Mouse (Mus musculus) ES-Bruce4 (cell line): Measurements from ENCODE around the gene Sorcs2. TPM values are rescaled to one million over a fixed set of nuclear protein-coding genes. Genes with fewer than 3 reads are reported as not detected.

Experiments used
- H3K27ac ChIP-seq: 2 replicates; pipeline ENCODE4 v1.5.1; 2012; ENCODE audit warnings: low read length, inconsistent platforms; ENCODE audit not compliant: insufficient read depth
- H3K27me3 ChIP-seq: 2 replicates; pipeline ENCODE4 v1.6.1; 2012; ENCODE audit warnings: mild to moderate bottlenecking, low read length, inconsistent platforms; ENCODE audit not compliant: control insufficient read depth, poor library complexity, insufficient read depth, severe bottlenecking
- H3K36me3 ChIP-seq: 2 replicates; pipeline ENCODE4 v1.6.1; 2012; ENCODE audit warnings: inconsistent platforms, mild to moderate bottlenecking, low read length, moderate library complexity; ENCODE audit not compliant: control insufficient read depth, poor library complexity, insufficient read depth, severe bottlenecking
- H3K4me1 ChIP-seq: one replicate; pipeline ENCODE4 v1.8.1; 2011; ENCODE audit warnings: low read length; ENCODE audit not compliant: control insufficient read depth, insufficient read depth
- H3K4me3 ChIP-seq: 2 replicates; pipeline ENCODE4 v1.5.1; 2011; ENCODE audit warnings: low read depth, mild to moderate bottlenecking, low read length
- H3K9ac ChIP-seq: 2 replicates; pipeline ENCODE4 v1.6.1; 2012; ENCODE audit warnings: low read depth, mild to moderate bottlenecking, inconsistent platforms; ENCODE audit not compliant: poor library complexity, severe bottlenecking
- H3K9me3 ChIP-seq: replicated peaks from 2 replicates; pipeline ENCODE4 v1.6.1; 2012; ENCODE audit warnings: mild to moderate bottlenecking, low read length, inconsistent platforms; ENCODE audit not compliant: control insufficient read depth, poor library complexity, insufficient read depth, severe bottlenecking
- CTCF ChIP-seq: IDR thresholded peaks from one replicate; pipeline ENCODE4 v1.8.1; 2011; ENCODE audit warnings: low read depth, low read length
- EP300 ChIP-seq: IDR thresholded peaks from 2 replicates; pipeline ENCODE4 v1.6.1; 2011; ENCODE audit warnings: low read depth, low read length; ENCODE audit not compliant: insufficient read depth
- POLR2A ChIP-seq: IDR thresholded peaks from one replicate; pipeline ENCODE4 v1.8.1; 2011; ENCODE audit warnings: low read length; ENCODE audit not compliant: insufficient read depth
- polyA plus RNA-seq: library from polyadenylated mRNA; stranded (reverse); fragments of >200 nt; gene quantifications from 2 replicates; pipeline ENCODE4 v1.2.4, GENCODE M21; 2011; ENCODE audit warnings: low read depth; ENCODE audit not compliant: missing spikeins, insufficient read depth, insufficient read length

Gene Sorcs2
- polyA plus RNA-seq, 1 experiment, result 1.2 TPM

- no peaks in the 10 kb centered on the region for H3K36me3 ChIP-seq
- H3K4me3 ChIP-seq, result no peak overlapping the region
- no peak overlapping the region for H3K27ac ChIP-seq
- no peak for TF ChIP-seq EP300
- no peak for TF ChIP-seq POLR2A
- no peak for TF ChIP-seq CTCF
- no peaks in the 10 kb centered on the region for H3K9me3 ChIP-seq
- H3K4me1 ChIP-seq, result no peaks in the 10 kb centered on the region
- H3K9ac ChIP-seq, result no peak overlapping the region
- H3K27me3 ChIP-seq, result no peaks in the 10 kb centered on the region
Measured at GRCm38 (mm10) chr5:36422689-36423088, 24.8 kb upstream of the Sorcs2 start.

GRCm38 (mm10) chr5:36419861-36420260, 21.9 kb upstream of the Sorcs2 start:
- no peak overlapping the region for H3K4me3 ChIP-seq
- H3K27me3 ChIP-seq, result no peaks in the 10 kb centered on the region
- no peak overlapping the region for H3K9ac ChIP-seq
- no peaks in the 10 kb centered on the region for H3K9me3 ChIP-seq
- TF ChIP-seq POLR2A, result no peak
- H3K36me3 ChIP-seq, result no peaks in the 10 kb centered on the region
- no peak overlapping the region for H3K27ac ChIP-seq
- no peaks in the 10 kb centered on the region for H3K4me1 ChIP-seq

- Histone ChIP-seq H3K27me3 (no peaks in the 10 kb centered on the region), H3K27ac (no peak overlapping the region), H3K9me3 (no peaks in the 10 kb centered on the region), H3K9ac (no peak overlapping the region), H3K36me3 (no peaks in the 10 kb centered on the region), H3K4me3 (no peak overlapping the region), H3K4me1 (no peaks in the 10 kb centered on the region)
- TF ChIP-seq POLR2A (no peak), EP300 (no peak), CTCF (no peak)
Measured at GRCm38 (mm10) chr5:36414712-36415331, 16.9 kb upstream of the Sorcs2 start.

GRCm38 (mm10) chr5:36398463-36399364, 775 bp upstream of the Sorcs2 start:
- no peak overlapping the region for H3K9ac ChIP-seq
- H3K36me3 ChIP-seq, result no peaks in the 10 kb centered on the region
- H3K4me1 ChIP-seq, result no peaks in the 10 kb centered on the region
- H3K27me3 ChIP-seq, result peaks cover 6% of the 10 kb centered on the region; the same call in 1 of the 2 replicates
- H3K27ac ChIP-seq, result no peak overlapping the region
- no peak overlapping the region for H3K4me3 ChIP-seq
- no peak for TF ChIP-seq POLR2A
- TF ChIP-seq EP300, result no peak
- peak; percentile 42 for TF ChIP-seq CTCF
- no peaks in the 10 kb centered on the region for H3K9me3 ChIP-seq

- H3K27me3 ChIP-seq, result peaks cover 6% of the 10 kb centered on the region; the same call in 1 of the 2 replicates
- H3K4me1 ChIP-seq, result no peaks in the 10 kb centered on the region
- H3K27ac ChIP-seq, result no peak overlapping the region
- no peak for TF ChIP-seq CTCF
- TF ChIP-seq EP300, result no peak
- TF ChIP-seq POLR2A, result no peak
- peak overlapping the region; percentile 78 for H3K9ac ChIP-seq
- H3K36me3 ChIP-seq, result no peaks in the 10 kb centered on the region
- H3K9me3 ChIP-seq, result no peaks in the 10 kb centered on the region
- H3K4me3 ChIP-seq, result peak overlapping the region; percentile 62
Measured at GRCm38 (mm10) chr5:36397384-36397759, 567 bp downstream of the Sorcs2 start.
